In genomic region chr5:146798031-146798430, GRCm38 (mm10) we compare ENCODE assay signal across 17 mouse cellular contexts.
"Had no signal": no experiment of that assay in that cellular context is flagged by ENCODE, and none has a peak within 500 bp of the region (broad histone marks: within the 10 kb centered on the region; RNA-seq: fewer than 3 reads in every experiment).

No protein-coding gene starts in this region.

- ATAC-seq: intestine, postnatal 0 days; liver, postnatal 0 days; midbrain, embryonic 13.5 days had no signal

- H3K9ac ChIP-seq: limb, embryonic 12.5 days; limb, embryonic 15.5 days; liver, embryonic 14.5 days; liver, postnatal 0 days; midbrain, embryonic 13.5 days had no signal

- H3K4me3 ChIP-seq: layer of hippocampus, adult 2 months; limb, embryonic 12.5 days; limb, embryonic 15.5 days; midbrain, embryonic 13.5 days had no signal

- H3K27me3 ChIP-seq: limb, embryonic 12.5 days; limb, embryonic 15.5 days; midbrain, embryonic 13.5 days had no signal

- H3K4me2 ChIP-seq: limb, embryonic 12.5 days; limb, embryonic 15.5 days; liver, embryonic 11.5 days; midbrain, embryonic 13.5 days had no signal

- H3K27ac ChIP-seq: kidney, postnatal 0 days; layer of hippocampus, adult 2 months; limb, embryonic 12.5 days; limb, embryonic 15.5 days; liver, embryonic 14.5 days; midbrain, embryonic 13.5 days had no signal

- H3K36me3 ChIP-seq: limb, embryonic 12.5 days; limb, embryonic 15.5 days; midbrain, embryonic 13.5 days had no signal

- H3K9me3 ChIP-seq: limb, embryonic 15.5 days had no signal

- DNase-seq: kidney, adult 2 months; kidney, postnatal 25 days; left cerebral cortex, postnatal 4 days; liver, postnatal 0 days; right cerebral cortex, adult 18-20 months; right cerebral cortex, postnatal 14 days; right cerebral cortex, postnatal 4 days; thymus, adult 18-20 months; thymus, postnatal 14 days had no signal
